ENCODE assay signal across 10 mouse cellular contexts in the genomic region with DNA sequence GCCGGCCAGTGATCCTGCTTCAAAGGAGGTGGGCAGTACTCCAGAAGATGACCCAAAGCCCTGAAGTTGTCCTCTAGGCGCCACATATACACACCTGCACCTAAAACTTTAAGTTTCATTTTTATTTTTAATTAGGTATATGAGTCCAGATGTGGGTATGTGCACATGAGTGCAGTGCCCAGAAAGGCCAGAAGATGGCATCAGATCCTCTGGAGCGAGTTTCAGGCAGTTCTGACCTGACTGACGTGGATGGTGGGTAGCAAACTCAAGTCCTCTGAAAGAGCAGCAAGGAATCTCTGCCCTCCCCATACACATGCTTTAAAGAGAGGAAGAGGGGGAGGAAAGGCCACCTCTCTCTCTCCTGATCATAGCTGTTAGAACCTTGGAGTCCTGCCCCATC.
DNase-seq lines count a peak whose midpoint lies in the region; ATAC-seq and TF ChIP-seq lines count a peak whose summit lies in the region.
"Had no signal": no experiment of that assay in that cellular context is flagged by ENCODE, and none has a peak within 500 bp of the region (broad histone marks: within the 10 kb centered on the region; RNA-seq: fewer than 3 reads in every experiment).

No protein-coding gene starts in this region.

- intact Hi-C loops in left cerebral cortex, adult 2 months (cut with DNase I) = no loop called here

- WGBS in forebrain, embryonic 10.5 days = 91% methylated on average over 4 of the region's 4 CpGs

- CTCF ChIA-PET in Patski (lab: Charles Lee) = interaction anchor here (1.2 to 3.6 kb wide), 3 partner anchors 16 to 109 kb away, joined by 3 to 14 read pairs (median 4); no protein-coding TSS in a partner anchor

- H3K27ac ChIP-seq in left cerebral cortex, adult 2 months = no peak overlapping the region
- H3K27ac ChIP-seq in forebrain, embryonic 10.5 days = no peak overlapping the region
- H3K27ac ChIP-seq: intestine, embryonic 15.5 days had no signal

- H3K27me3 ChIP-seq in E14TG2a.4 (ENCODE audit: insufficient read depth, low read length) (peaks cover 16% of the 10 kb centered on the region), Patski (no peaks in the 10 kb centered on the region)
- H3K27me3 ChIP-seq in forebrain, embryonic 10.5 days (ENCODE audit: poor library complexity, severe bottlenecking) = 0 out of 2 replicates have a peak, but pooled peaks cover 6% of the 10 kb centered on the region
- H3K27me3 ChIP-seq: intestine, embryonic 15.5 days had no signal

- in situ Hi-C loops in Patski (cut with MboI; ENCODE audit: low pct_unique_long_range_greater_than_20kb) = loop anchor here (5.0 kb wide), 1 partner anchor 32 kb away; no protein-coding TSS in a partner anchor

- no peak for DNase-seq in left cerebral cortex, adult 2 months (ENCODE audit: extremely low spot score in 1 of 2, low spot score in 2 of 2)
- DNase-seq in left cerebral cortex, adult 11 months (ENCODE audit: low spot score) = no peak
- no peak for DNase-seq in Patski (ENCODE audit: low read depth, low spot score)
- peak; percentile 45 for DNase-seq in lung, postnatal 14 days
- no peak for DNase-seq in cerebellum, adult 11-12 months
- DNase-seq in forebrain, embryonic 10.5 days (ENCODE audit: extremely low spot score, low spot score) = no peak
- DNase-seq: adrenal gland, adult 2 months; heart, adult 18-20 months had no signal

- ATAC-seq in Patski = no peak
- ATAC-seq: intestine, embryonic 15.5 days had no signal

- no peaks in the 10 kb centered on the region for H3K9me3 ChIP-seq in E14TG2a.4 (ENCODE audit: low read length)
- peaks cover 16% of the 10 kb centered on the region for H3K9me3 ChIP-seq in forebrain, embryonic 10.5 days
- H3K9me3 ChIP-seq: intestine, embryonic 15.5 days had no signal

- H3K4me3 ChIP-seq in left cerebral cortex, adult 2 months = no peak overlapping the region
- H3K4me3 ChIP-seq in E14TG2a.4 (replicated peaks; ENCODE audit: low read length) = no peak overlapping the region
- H3K4me3 ChIP-seq in forebrain, embryonic 10.5 days = no peak overlapping the region
- H3K4me3 ChIP-seq: intestine, embryonic 15.5 days had no signal

- peaks cover 7% of the 10 kb centered on the region for H3K36me3 ChIP-seq in E14TG2a.4 (ENCODE audit: insufficient read depth, low read length)
- peaks cover 23% of the 10 kb centered on the region for H3K36me3 ChIP-seq in forebrain, embryonic 10.5 days (replicated peaks)
- H3K36me3 ChIP-seq: intestine, embryonic 15.5 days had no signal

- peak; percentile 36 for TF ChIP-seq CTCF in left cerebral cortex, adult 2 months (IDR thresholded peaks at IDR 0.05)
- TF ChIP-seq CTCF in E14TG2a.4 (conservative IDR thresholded peaks at IDR 0.05; ENCODE audit: low read length) (peak; percentile 70), Patski (IDR thresholded peaks at IDR 0.05) (peak; percentile 67)

- H3K4me1 ChIP-seq in E14TG2a.4 (replicated peaks; ENCODE audit: low read depth, low read length) = peaks cover 57% of the 10 kb centered on the region
- H3K4me1 ChIP-seq in forebrain, embryonic 10.5 days = peaks cover 19% of the 10 kb centered on the region

- POLR2A ChIA-PET in Patski (lab: Charles Lee) = interaction anchor here (1.1 to 1.9 kb wide), 4 partner anchors 10 to 45 kb away, joined by 3 to 5 read pairs (median 4); no protein-coding TSS in a partner anchor
